Mouse (Mus musculus): ENCODE measurements at regions not wholly inside any gene's neighbourhood (a gene's known extent, or its start where the extent isn't known, plus 50 kb on each side); places are given as distances from the start of the nearest gene placed in this dataset.
A peak's percentile ranks its signal among the peaks of the same experiment; 100 is the strongest.

GRCm38 (mm10) chr13:37503898-37504297, 158.9 kb downstream of the Ly86 start:
- DNase-seq (ENCODE audit: low read depth), result no peak

- DNase-seq (ENCODE audit: low read depth), result no peak
These were observed 159.4 kb downstream of the Ly86 start for GRCm38 (mm10) chr13:37504373-37504772.

- no peak for DNase-seq (ENCODE audit: low read depth)
These were observed 160.6 kb downstream of the Ly86 start for GRCm38 (mm10) chr13:37505617-37506016.

- DNase-seq (ENCODE audit: low read depth), result no peak
These were observed 161.0 kb downstream of the Ly86 start for GRCm38 (mm10) chr13:37506046-37506445.

GRCm38 (mm10) chr13:37506701-37507100, 161.7 kb downstream of the Ly86 start:
- DNase-seq (ENCODE audit: low read depth), result no peak

- no peak for DNase-seq (ENCODE audit: low read depth)
These were observed 162.1 kb downstream of the Ly86 start for GRCm38 (mm10) chr13:37507146-37507545.

GRCm38 (mm10) chr13:37508385-37509351, 163.7 kb downstream of the Ly86 start:
- no peak for DNase-seq (ENCODE audit: low read depth)

GRCm38 (mm10) chr13:37509352-37509851, 164.4 kb downstream of the Ly86 start:
- no peak for DNase-seq (ENCODE audit: low read depth)

- no peak for DNase-seq (ENCODE audit: low read depth)
These were observed 165.5 kb downstream of the Ly86 start for GRCm38 (mm10) chr13:37510511-37510910.

GRCm38 (mm10) chr13:37511006-37511405, 166.0 kb downstream of the Ly86 start:
- DNase-seq (ENCODE audit: low read depth), result no peak

- no peak for DNase-seq (ENCODE audit: low read depth)
These were observed 166.4 kb downstream of the Ly86 start for GRCm38 (mm10) chr13:37511406-37511805.

GRCm38 (mm10) chr13:37512781-37513180, 167.8 kb downstream of the Ly86 start:
- DNase-seq (ENCODE audit: low read depth), result no peak

GRCm38 (mm10) chr13:37513206-37513904, 168.3 kb downstream of the Ly86 start:
- no peak for DNase-seq (ENCODE audit: low read depth)

- DNase-seq (ENCODE audit: low read depth), result no peak
These were observed 169.0 kb downstream of the Ly86 start for GRCm38 (mm10) chr13:37513905-37514607.

- no peak for DNase-seq (ENCODE audit: low read depth)
These were observed 169.8 kb downstream of the Ly86 start for GRCm38 (mm10) chr13:37514641-37515305.

- DNase-seq (ENCODE audit: low read depth), result no peak
These were observed 172.2 kb downstream of the Ly86 start for GRCm38 (mm10) chr13:37517055-37517807.

GRCm38 (mm10) chr13:37519948-37520347, 174.9 kb downstream of the Ly86 start:
- DNase-seq (ENCODE audit: low read depth), result peak; percentile 89

GRCm38 (mm10) chr13:37525097-37525726, 180.2 kb downstream of the Ly86 start:
- no peak for DNase-seq (ENCODE audit: low read depth)

- no peak for DNase-seq (ENCODE audit: low read depth)
These were observed 181.1 kb downstream of the Ly86 start for GRCm38 (mm10) chr13:37526102-37526501.

GRCm38 (mm10) chr13:37528380-37528779, 183.4 kb downstream of the Ly86 start:
- no peak for DNase-seq (ENCODE audit: low read depth)

Measured in naive thymus-derived CD4-positive, alpha-beta T cell, adult 2 months (primary cell).